Mouse (Mus musculus): ENCODE measurements around the gene Pcdh17. TPM values are rescaled to one million over a fixed set of nuclear protein-coding genes. Genes with fewer than 3 reads are reported as not detected.

The Pcdh17 gene
- polyA plus RNA-seq, 1 experiment from 2014 or later = 9.2 TPM

DNA sequence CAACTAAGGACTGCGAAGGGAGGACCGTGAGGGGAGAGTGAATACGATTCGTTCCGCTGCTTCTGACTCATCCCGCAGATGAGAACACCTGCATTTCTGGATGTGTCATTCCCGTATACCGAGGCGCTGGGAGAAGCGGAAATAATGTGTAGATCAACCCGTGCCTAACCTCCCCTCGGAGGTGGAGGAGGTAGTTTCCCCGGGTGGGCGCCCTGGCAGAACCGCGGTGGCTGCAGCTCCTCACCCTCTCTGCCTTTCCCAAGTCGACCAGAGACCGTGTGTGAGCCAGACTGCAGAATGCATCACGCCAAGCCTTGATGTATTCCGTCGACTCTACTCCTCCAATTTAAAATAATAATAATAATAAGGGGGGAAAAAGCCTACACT is 906 bp downstream of the Pcdh17 start:
- Histone ChIP-seq H3K4me1 (replicated peaks; ENCODE audit: control insufficient read depth, insufficient read depth, low read length) (peaks cover 3% of the 10 kb centered on the region; the same call in 1 of the 2 replicates), H3K9ac (ENCODE audit: low read depth, low read length) (no peak overlapping the region; the same call in 1 of the 2 replicates), H3K36me3 (ENCODE audit: control insufficient read depth, insufficient read depth, low read length) (no peaks in the 10 kb centered on the region), H3K9me3 (ENCODE audit: control insufficient read depth, low read length) (no peaks in the 10 kb centered on the region), H3K27me3 (ENCODE audit: control insufficient read depth, insufficient read depth, low read length) (peaks cover 21% of the 10 kb centered on the region), H3K4me2 (replicated peaks; ENCODE audit: low read depth, low read length) (peak overlapping the region; percentile 86), H3K4me3 (ENCODE audit: low read depth, low read length) (peak overlapping the region; percentile 58), H3K27ac (ENCODE audit: low read depth, low read length) (no peak overlapping the region)
- DNase-seq (ENCODE audit: low spot score) = peak; percentile 60
- whole genome bisulfite sequencing = 0% methylated on average over 21 of the region's 21 CpGs
- ATAC-seq (ENCODE audit: low FRiP score) = no peak

DNA sequence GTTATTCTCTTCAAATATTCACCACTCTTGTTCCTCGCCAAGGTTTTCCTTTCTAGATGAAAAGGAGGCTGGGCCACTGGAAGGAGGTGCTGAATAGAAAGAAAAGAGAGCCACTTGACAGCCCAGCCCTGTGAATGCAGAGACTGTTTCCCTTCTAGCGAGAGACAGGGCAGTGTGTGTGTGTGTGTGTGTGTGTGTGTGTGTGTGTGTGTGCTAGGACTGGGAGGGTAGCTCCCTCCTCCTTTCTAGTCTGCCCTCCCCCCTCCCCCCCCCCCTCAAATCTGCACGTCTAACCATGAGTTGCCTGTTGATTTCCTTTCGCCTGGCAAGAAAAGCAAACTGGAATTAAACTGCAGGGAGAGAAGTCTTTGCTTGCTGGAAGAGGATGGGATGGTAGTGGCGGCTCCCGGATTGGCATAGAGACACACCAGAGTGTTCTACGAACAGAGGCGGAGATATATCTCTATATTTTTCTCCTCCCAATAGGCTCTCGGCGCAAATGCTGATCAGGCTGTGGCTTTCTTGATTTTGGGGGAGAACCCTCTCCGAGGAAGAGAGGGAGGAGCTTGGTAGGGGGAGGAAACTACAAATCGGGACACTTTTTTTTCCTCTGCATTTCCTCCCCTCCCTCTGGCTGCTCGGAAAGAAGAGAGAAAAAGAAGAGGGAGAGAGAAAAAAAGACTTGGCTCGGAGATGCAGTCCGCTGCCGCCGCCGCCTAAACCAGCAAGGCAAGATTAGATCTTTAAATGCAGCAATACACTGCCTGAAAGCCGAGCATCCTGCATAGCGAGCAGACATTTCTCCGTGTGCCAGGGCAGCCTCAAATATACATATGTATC is 1.5 kb downstream of the Pcdh17 start:
- H3K27me3 ChIP-seq (ENCODE audit: control insufficient read depth, insufficient read depth, low read length) = peaks cover 21% of the 10 kb centered on the region
- peak overlapping the region; percentile 46 for H3K9ac ChIP-seq (ENCODE audit: low read depth, low read length)
- H3K4me2 ChIP-seq (replicated peaks; ENCODE audit: low read depth, low read length) = peak overlapping the region; percentile 86
- H3K27ac ChIP-seq (ENCODE audit: low read depth, low read length) = no peak overlapping the region
- no peaks in the 10 kb centered on the region for H3K9me3 ChIP-seq (ENCODE audit: control insufficient read depth, low read length)
- H3K4me1 ChIP-seq (replicated peaks; ENCODE audit: control insufficient read depth, insufficient read depth, low read length) = peaks cover 3% of the 10 kb centered on the region; the same call in 1 of the 2 replicates
- under 1% methylated on average over 18 of the region's 21 CpGs for WGBS
- H3K4me3 ChIP-seq (ENCODE audit: low read depth, low read length) = peak overlapping the region; percentile 58
- DNase-seq (ENCODE audit: low spot score) (peak; percentile 59), ATAC-seq (ENCODE audit: low FRiP score) (0 out of 2 replicates have a peak, but pooled peaks have one; percentile 15)
- no peaks in the 10 kb centered on the region for H3K36me3 ChIP-seq (ENCODE audit: control insufficient read depth, insufficient read depth, low read length)

DNA sequence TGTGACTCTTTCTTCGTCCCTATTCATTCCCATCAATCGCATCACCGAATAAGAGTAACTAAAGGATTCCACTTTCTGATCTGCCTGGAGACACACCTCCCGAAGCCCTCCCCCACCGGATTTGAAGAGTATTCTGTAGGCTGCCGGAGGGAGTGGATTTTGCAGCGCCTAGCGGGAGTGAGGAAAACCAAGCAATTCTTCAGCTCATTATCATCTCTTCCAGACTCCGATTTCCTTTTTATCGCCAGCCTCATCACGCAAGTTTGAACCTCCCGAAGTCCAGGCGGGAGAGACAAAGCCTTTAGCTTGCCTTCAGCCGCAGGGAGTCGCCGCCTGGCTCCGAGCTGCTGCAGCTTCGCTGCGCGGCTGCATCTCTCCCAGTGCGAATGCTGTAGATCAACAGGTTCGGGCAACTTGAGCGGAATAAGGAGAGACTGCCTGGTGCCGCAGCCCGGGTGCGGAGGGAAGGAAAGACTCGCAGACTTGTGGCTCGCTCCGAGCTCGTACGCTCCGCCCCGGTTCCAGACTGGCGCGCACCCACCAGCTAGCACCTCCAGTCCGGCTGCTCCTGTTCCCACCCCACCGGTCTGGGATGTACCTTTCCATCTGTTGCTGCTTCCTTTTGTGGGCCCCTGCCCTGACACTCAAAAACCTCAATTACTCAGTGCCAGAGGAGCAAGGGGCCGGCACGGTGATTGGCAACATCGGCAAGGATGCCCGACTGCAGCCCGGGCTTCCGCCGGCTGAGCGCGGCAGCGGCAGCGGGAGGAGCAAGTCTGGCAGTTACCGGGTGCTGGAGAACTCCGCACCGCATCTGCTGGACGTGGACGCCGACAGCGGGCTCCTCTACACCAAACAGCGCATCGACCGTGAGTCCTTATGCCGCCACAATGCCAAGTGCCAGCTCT is 2.4 kb downstream of the Pcdh17 start:
- Histone ChIP-seq H3K9ac (ENCODE audit: low read depth, low read length) (peak overlapping the region; percentile 46), H3K27ac (ENCODE audit: low read depth, low read length) (0 out of 2 replicates have a peak overlapping the region, but pooled peaks have one; percentile 17), H3K4me2 (replicated peaks; ENCODE audit: low read depth, low read length) (peak overlapping the region; percentile 86), H3K4me1 (replicated peaks; ENCODE audit: control insufficient read depth, insufficient read depth, low read length) (peaks cover 3% of the 10 kb centered on the region; the same call in 1 of the 2 replicates), H3K27me3 (ENCODE audit: control insufficient read depth, insufficient read depth, low read length) (peaks cover 21% of the 10 kb centered on the region), H3K9me3 (ENCODE audit: control insufficient read depth, low read length) (no peaks in the 10 kb centered on the region), H3K4me3 (ENCODE audit: low read depth, low read length) (peak overlapping the region; percentile 58), H3K36me3 (ENCODE audit: control insufficient read depth, insufficient read depth, low read length) (no peaks in the 10 kb centered on the region)
- WGBS = under 1% methylated on average over 59 of the region's 59 CpGs
- DNase-seq (ENCODE audit: low spot score) = peak; percentile 70
- ATAC-seq (ENCODE audit: low FRiP score) = no peak

DNA sequence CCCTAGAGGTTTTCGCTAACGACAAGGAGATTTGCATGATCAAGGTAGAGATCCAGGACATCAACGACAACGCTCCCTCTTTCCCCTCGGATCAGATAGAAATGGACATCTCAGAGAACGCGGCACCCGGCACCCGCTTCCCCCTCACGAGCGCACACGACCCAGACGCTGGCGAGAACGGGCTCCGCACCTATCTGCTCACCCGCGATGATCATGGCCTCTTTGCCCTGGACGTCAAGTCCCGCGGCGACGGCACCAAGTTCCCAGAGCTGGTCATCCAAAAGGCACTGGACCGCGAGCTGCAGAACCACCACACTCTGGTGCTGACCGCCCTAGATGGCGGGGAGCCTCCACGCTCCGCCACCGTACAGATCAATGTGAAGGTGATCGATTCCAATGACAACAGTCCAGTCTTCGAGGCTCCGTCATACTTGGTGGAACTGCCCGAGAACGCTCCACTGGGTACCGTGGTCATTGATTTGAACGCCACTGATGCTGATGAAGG is 3.1 kb downstream of the Pcdh17 start:
- H3K27ac ChIP-seq (ENCODE audit: low read depth, low read length) = 0 out of 2 replicates have a peak overlapping the region, but pooled peaks have one; percentile 17
- no peaks in the 10 kb centered on the region for H3K36me3 ChIP-seq (ENCODE audit: control insufficient read depth, insufficient read depth, low read length)
- H3K4me3 ChIP-seq (ENCODE audit: low read depth, low read length) = peak overlapping the region; percentile 58
- H3K4me2 ChIP-seq (replicated peaks; ENCODE audit: low read depth, low read length) = peak overlapping the region; percentile 86
- no peaks in the 10 kb centered on the region for H3K9me3 ChIP-seq (ENCODE audit: control insufficient read depth, low read length)
- peaks cover 3% of the 10 kb centered on the region; the same call in 1 of the 2 replicates for H3K4me1 ChIP-seq (replicated peaks; ENCODE audit: control insufficient read depth, insufficient read depth, low read length)
- peaks cover 21% of the 10 kb centered on the region for H3K27me3 ChIP-seq (ENCODE audit: control insufficient read depth, insufficient read depth, low read length)
- ATAC-seq (ENCODE audit: low FRiP score) (no peak), DNase-seq (ENCODE audit: low spot score) (no peak)
- peak overlapping the region; percentile 46 for H3K9ac ChIP-seq (ENCODE audit: low read depth, low read length)
- 6% methylated on average over 37 of the region's 37 CpGs for WGBS

GRCm38 (mm10) chr14:84446941-84447641 is 3.7 kb downstream of the Pcdh17 start:
- Histone ChIP-seq H3K9me3 (ENCODE audit: control insufficient read depth, low read length) (no peaks in the 10 kb centered on the region), H3K4me2 (replicated peaks; ENCODE audit: low read depth, low read length) (peak overlapping the region; percentile 86), H3K36me3 (ENCODE audit: control insufficient read depth, insufficient read depth, low read length) (no peaks in the 10 kb centered on the region), H3K4me1 (replicated peaks; ENCODE audit: control insufficient read depth, insufficient read depth, low read length) (peaks cover 3% of the 10 kb centered on the region; the same call in 1 of the 2 replicates), H3K27ac (ENCODE audit: low read depth, low read length) (no peak overlapping the region), H3K9ac (ENCODE audit: low read depth, low read length) (no peak overlapping the region), H3K4me3 (ENCODE audit: low read depth, low read length) (peak overlapping the region; percentile 58), H3K27me3 (ENCODE audit: control insufficient read depth, insufficient read depth, low read length) (peaks cover 21% of the 10 kb centered on the region)
- DNase-seq (ENCODE audit: low spot score) (peak; percentile 81), ATAC-seq (ENCODE audit: low FRiP score) (peak; percentile 9; the same call in 1 of the 2 replicates)
- 7% methylated on average over 45 of the region's 45 CpGs for WGBS

GRCm38 (mm10) chr14:84447661-84448380 is 4.5 kb downstream of the Pcdh17 start:
- peak overlapping the region; percentile 86 for H3K4me2 ChIP-seq (replicated peaks; ENCODE audit: low read depth, low read length)
- peak overlapping the region; percentile 28; the same call in 1 of the 2 replicates for H3K9ac ChIP-seq (ENCODE audit: low read depth, low read length)
- WGBS = 5% methylated on average over 45 of the region's 45 CpGs
- no peaks in the 10 kb centered on the region for H3K36me3 ChIP-seq (ENCODE audit: control insufficient read depth, insufficient read depth, low read length)
- H3K4me1 ChIP-seq (replicated peaks; ENCODE audit: control insufficient read depth, insufficient read depth, low read length) = peaks cover 3% of the 10 kb centered on the region; the same call in 1 of the 2 replicates
- ATAC-seq (ENCODE audit: low FRiP score) (no peak), DNase-seq (ENCODE audit: low spot score) (peak; percentile 67)
- peaks cover 21% of the 10 kb centered on the region for H3K27me3 ChIP-seq (ENCODE audit: control insufficient read depth, insufficient read depth, low read length)
- no peak overlapping the region for H3K27ac ChIP-seq (ENCODE audit: low read depth, low read length)
- no peaks in the 10 kb centered on the region for H3K9me3 ChIP-seq (ENCODE audit: control insufficient read depth, low read length)
- peak overlapping the region; percentile 58 for H3K4me3 ChIP-seq (ENCODE audit: low read depth, low read length)

DNA sequence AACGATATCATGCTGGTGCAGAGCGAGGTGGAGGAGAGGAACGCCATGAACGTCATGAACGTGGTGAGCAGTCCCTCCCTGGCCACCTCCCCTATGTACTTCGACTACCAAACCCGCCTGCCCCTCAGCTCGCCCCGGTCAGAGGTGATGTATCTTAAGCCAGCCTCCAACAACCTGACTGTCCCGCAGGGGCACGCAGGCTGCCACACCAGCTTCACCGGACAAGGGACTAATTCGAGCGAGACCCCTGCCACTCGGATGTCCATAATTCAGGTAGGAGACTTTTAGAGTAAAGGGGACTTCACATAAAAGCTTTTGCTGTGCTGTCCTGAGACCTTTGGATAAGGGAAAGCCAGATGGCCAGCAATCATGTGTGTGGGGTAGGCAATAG is 5.0 kb downstream of the Pcdh17 start:
- no peak for DNase-seq (ENCODE audit: low spot score)
- H3K9ac ChIP-seq (ENCODE audit: low read depth, low read length) = peak overlapping the region; percentile 28; the same call in 1 of the 2 replicates
- no peak for ATAC-seq (ENCODE audit: low FRiP score)
- H3K9me3 ChIP-seq (ENCODE audit: control insufficient read depth, low read length) = no peaks in the 10 kb centered on the region
- H3K4me1 ChIP-seq (replicated peaks; ENCODE audit: control insufficient read depth, insufficient read depth, low read length) = peaks cover 3% of the 10 kb centered on the region; the same call in 1 of the 2 replicates
- peak overlapping the region; percentile 86 for H3K4me2 ChIP-seq (replicated peaks; ENCODE audit: low read depth, low read length)
- H3K27ac ChIP-seq (ENCODE audit: low read depth, low read length) = no peak overlapping the region
- WGBS = 2% methylated on average over 15 of the region's 15 CpGs
- no peaks in the 10 kb centered on the region for H3K36me3 ChIP-seq (ENCODE audit: control insufficient read depth, insufficient read depth, low read length)
- peak overlapping the region; percentile 58 for H3K4me3 ChIP-seq (ENCODE audit: low read depth, low read length)
- H3K27me3 ChIP-seq (ENCODE audit: control insufficient read depth, insufficient read depth, low read length) = peaks cover 21% of the 10 kb centered on the region

Measured in hindbrain, embryonic 11.5 days (tissue).